Mouse (Mus musculus): ENCODE measurements around the gene Nudt9. TPM values are rescaled to one million over a fixed set of nuclear protein-coding genes. Genes with fewer than 3 reads are reported as not detected.

The Nudt9 gene
- total RNA-seq, 2 experiments from 2014 or later: 53.2 to 54.8 TPM

DNA sequence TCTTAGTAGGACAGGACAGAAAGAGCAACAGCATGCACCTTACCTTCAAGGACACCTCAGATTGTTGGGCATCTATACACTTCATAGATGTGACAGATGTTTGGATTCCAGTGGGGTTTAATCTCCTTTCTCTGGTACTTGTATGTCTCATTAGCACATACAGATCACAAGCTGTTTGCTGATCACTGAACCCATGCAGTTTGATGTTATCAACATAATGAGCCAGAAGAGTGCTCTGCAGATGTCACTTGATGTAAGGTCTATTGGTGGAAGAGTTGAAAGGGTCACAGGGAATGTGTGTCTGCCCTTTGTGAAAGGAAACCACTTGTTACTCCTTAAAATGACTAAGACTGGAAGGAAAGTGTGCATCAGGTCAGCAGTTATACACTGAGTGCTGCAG lies 11.0 kb upstream of the Nudt9 start:
- no peak for DNase-seq (ENCODE audit: low spot score in 2 of 2)

GRCm38 (mm10) chr5:104035824-104036223 lies 10.3 kb upstream of the Nudt9 start:
- no peak for DNase-seq (ENCODE audit: low spot score in 2 of 2)

- DNase-seq (ENCODE audit: low spot score in 2 of 2): no peak
Observed at GRCm38 (mm10) chr5:104036686-104037085, 9.4 kb upstream of the Nudt9 start.

DNA sequence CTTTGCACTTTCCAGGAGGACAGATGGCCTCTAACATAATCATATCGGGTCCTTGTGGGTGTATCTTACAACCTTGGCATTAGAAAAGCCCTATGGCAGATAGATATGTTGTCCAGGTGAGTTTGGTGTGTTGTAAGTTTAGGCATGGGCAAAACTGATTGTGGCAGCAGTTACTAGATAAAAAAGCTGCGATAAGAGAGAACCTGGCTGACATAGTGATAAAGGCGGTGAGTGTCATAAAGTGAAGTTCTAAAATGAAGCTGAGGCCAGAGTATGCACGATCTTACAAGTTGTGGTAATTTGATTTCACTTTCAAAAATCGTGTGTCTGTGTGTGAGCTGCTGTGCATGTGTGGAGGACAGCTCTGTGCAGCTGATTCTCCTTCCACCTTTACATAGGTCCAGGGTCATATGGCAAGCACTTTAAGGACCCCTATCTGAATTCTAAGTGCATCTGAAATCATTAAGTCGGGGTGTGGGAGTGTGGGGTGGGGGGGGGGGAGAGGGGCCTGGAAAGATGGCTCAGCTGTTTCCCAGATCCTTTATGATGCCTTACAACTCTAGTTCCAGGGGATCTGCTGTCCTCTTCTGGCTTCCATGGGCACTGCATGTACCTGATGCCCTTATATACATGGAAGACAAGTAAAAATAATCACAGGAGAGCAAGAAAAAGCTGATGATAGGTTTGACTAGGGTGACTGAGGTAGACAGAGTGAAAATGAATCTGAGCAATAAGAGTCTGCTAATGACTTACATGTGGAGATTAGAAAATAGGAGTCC lies 6.8 kb upstream of the Nudt9 start:
- no peak for DNase-seq (ENCODE audit: low spot score in 2 of 2)

DNA sequence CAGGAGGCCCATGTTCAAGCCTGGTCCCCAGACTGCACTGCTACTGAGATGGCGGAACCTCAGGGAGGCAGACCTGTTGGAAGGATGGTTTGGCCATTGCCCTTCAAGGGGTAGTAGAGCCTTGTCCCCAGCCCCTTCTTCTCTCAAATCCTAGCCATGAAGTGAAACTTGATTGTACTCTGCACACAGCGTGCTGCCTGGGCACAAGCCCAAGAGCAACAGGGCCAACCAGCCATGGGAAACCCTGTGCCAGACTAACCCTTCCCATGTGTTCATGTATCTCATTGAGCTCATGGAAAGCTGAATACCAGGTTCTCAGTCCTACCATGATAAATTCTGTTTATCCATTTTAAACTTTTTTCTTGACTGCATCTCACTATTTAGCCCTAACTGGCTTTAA lies 3.2 kb upstream of the Nudt9 start:
- DNase-seq (ENCODE audit: low spot score in 2 of 2): no peak

DNA sequence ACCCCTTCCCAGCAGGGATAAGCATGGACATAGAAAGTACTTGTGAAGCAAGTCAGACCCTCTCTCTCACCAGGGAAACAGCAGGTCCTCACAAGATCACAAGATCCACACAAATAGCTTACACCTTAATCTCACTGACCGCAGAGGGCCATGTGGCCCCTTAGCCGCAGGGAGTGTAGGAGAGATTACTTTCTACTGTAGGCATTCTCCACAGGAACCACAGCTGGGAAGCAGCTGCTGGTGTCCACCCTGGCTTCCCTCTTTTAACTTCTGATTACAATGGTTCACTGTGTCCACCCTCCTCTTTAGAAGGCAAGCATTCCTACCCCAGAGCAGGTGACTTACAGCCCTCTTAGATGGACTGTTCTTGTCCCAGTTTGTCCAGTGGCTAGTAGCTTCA lies 2.4 kb upstream of the Nudt9 start:
- no peak for DNase-seq (ENCODE audit: low spot score in 2 of 2)

DNA sequence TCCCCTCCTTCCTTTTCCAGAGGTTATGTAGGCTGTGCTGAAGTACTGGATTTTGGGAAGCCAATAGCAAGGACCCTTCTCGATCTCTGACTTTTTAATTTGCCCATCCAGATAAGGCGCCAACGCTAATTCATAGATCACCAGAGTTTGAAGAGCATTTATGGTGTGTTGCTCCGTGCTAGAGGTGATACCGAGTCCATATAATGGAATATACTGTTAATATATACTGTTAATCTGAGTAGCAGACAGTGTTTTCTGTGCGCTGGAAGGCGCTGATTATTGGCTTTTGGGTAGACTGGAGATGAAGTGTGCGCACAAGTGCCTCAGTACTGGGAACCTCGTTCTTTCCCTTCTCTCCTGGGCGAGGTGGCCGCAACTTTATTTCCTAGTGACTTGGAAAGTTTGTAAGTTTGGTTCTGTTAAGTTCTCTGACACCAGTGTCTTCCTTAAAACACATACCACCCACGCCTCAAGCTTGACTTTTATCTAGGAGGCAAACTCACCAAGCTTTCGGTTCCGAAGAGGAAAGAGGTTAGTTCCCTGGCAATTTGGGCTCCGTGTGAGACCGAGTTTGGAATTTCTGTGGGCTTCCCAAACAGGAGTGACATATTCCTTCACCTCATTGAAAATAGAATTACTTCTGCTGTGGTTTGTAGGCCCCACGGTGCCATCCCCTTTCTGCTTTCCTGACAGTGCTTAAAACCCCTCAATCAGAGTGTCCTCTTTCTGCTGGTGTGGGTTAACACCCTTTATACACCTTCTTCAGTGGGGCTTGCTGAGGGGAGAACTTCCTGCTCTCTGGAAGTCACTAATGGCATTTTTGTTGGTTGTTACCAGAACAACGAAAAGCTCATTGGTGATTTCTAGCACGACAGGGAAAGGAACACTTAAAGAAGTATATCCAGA lies 1.3 kb downstream of the Nudt9 start:
- DNase-seq (ENCODE audit: low spot score in 2 of 2): no peak

DNA sequence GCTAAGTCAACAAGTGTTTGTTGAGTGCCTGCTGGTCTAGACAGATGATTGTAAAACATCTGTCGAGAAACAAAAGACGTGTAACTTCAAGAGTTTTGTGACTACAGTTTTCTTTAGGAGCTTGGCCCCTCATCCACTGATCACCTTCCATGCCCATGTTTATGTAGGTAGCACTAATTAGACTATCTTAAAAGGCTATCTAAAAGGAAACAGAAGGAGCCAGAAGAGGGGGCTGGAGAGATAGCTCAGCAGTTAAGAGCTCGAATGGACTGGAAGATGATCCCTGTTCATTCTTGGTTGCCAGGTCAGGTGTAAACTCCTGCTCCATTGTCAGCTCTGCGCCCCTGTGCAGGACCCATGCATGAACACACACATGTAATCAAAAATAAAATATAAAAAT lies 2.0 kb downstream of the Nudt9 start:
- DNase-seq (ENCODE audit: low spot score in 2 of 2): no peak

GRCm38 (mm10) chr5:104052956-104053355 lies 6.8 kb downstream of the Nudt9 start:
- no peak for DNase-seq (ENCODE audit: low spot score in 2 of 2)

DNA sequence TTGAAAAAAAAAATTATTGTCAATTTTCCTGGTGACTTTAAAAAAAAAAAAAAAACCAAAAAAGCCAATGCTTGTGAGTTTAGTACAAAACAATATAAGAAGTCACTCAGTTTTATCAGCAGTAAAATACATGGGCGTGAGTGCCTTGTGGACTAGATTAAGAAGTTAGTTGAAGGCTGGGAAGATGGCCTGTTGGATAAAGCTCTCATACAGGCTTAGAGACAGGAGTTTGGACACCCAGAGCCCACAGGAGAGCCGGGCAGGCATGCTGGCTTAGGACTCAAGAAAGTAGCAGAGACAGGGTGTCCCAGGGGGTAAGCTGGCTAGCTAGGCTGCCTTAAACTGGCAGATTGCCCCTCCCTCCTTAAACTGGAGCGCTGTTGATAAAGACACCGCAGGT lies 8.8 kb downstream of the Nudt9 start:
- no peak for DNase-seq (ENCODE audit: low spot score in 2 of 2)

DNA sequence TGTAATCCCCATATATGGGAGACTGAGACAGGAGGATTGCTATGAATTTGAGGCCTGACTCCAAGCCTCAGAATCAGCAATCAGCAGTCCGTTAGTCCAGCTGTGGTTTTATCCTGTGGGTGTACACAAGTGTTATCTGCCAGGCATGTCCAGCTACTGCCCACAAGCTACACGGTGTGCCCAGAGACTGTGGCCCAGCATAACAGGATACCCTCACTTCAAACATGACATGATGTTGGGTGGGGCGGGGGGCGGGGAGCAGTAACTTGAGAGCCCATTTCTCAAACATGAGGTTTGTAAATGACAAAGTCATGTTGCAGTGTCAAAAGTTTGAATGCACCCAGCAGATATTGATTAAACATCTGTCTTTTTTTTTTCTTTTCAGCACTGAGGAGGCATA lies 9.7 kb downstream of the Nudt9 start:
- no peak for DNase-seq (ENCODE audit: low spot score in 2 of 2)

- DNase-seq (ENCODE audit: low spot score in 2 of 2): no peak
Observed at GRCm38 (mm10) chr5:104056295-104056694, 10.2 kb downstream of the Nudt9 start.

GRCm38 (mm10) chr5:104058021-104058420 lies 11.9 kb downstream of the Nudt9 start:
- DNase-seq (ENCODE audit: low spot score in 2 of 2): peak in 1 of 2 experiments; percentile 24

DNA sequence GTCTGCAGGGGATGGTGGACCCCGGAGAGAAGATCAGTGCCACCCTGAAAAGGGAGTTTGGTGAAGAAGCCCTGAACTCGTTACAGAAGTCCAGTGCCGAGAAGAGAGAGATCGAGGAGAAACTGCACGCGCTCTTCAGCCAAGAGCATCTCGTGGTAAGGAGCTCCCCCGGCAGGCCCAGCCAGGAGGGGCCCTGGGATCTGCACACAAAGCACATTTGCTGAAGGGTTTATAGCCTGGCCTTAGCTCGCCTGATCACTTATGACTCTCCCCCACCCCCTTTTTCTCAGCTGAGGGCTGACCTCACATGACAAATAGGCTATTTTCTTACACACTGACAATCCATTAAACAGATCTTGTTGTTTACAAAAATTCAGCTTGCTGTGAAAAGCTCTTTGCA lies 13.5 kb downstream of the Nudt9 start:
- no peak for DNase-seq (ENCODE audit: low spot score in 2 of 2)

DNA sequence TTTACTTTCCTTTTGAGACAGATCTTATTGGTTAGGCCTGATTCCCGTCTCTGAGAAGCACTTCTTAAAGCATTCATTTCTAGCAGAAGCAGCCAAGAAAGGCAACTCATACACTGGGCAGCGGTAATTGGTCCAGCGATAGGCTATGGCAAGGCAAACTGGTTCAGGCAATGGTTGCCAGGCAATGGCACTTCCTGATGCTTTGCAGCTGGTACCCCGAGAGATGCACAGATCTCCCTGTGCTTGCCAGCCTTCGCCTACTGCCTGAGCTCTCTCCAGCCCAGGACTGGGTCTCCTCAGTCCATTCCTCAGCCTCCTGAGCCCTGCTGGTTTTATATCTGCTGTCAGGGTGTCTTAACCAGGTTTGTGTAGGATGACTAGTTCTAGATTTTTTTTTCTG lies 14.3 kb downstream of the Nudt9 start:
- no peak for DNase-seq (ENCODE audit: low spot score in 2 of 2)

- DNase-seq (ENCODE audit: low spot score in 2 of 2): no peak
Observed at GRCm38 (mm10) chr5:104061936-104062772, 16.0 kb downstream of the Nudt9 start.

- no peak for DNase-seq (ENCODE audit: low spot score in 2 of 2)
Observed at GRCm38 (mm10) chr5:104062773-104063551, 16.9 kb downstream of the Nudt9 start.

DNA sequence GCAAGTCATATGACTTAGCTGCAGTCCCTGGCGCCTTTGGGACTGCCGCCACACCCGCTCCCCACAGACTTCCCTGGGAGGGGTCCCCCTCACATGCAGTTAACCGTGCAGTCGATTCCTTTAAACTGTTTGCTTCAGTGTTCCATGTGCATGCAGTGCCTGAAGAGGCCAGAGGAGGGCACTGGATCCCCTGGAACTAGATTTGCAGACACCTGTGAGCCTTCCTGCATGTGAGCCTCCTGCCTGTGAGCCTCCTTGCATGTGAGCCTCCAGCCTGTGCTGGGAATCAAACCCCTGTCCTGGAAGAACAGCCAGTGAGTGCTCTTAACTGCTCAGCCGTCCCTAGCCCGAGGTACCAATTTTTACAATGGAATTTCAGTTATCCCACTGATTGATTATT lies 22.6 kb downstream of the Nudt9 start:
- DNase-seq (ENCODE audit: low spot score in 2 of 2): no peak

- no peak for DNase-seq (ENCODE audit: low spot score in 2 of 2)
Observed at GRCm38 (mm10) chr5:104071048-104071447, 24.9 kb downstream of the Nudt9 start.

- no peak for DNase-seq (ENCODE audit: low spot score in 2 of 2)
Observed at GRCm38 (mm10) chr5:104072272-104072886, 26.3 kb downstream of the Nudt9 start.
